Mouse (Mus musculus) limb, embryonic 14.5 days (tissue): Measurements from ENCODE around the gene Map3k12. TPM values are rescaled to one million over a fixed set of nuclear protein-coding genes. Genes with fewer than 3 reads are reported as not detected.

Experiments used
- ATAC-seq: fragments of 200-750 bp; cut with Nextera tagmentation; 2 replicates; pipeline ENCODE4 v1.8.0; 2017; ENCODE audit warnings: low read depth, moderate number of reproducible peaks, moderate TSS enrichment; ENCODE audit not compliant: low FRiP score
- DNase-seq: peaks from one replicate; pipeline ENCODE4 v3.0.0-alpha.2; 2015; ENCODE audit warnings: low spot score
- H3K27ac ChIP-seq: fragments of 300-500 bp; sonication (generic); replicated peaks from 2 replicates; pipeline ENCODE4 v1.5.1; 2014; ENCODE audit warnings: low read depth, mild to moderate bottlenecking, low read length, moderate library complexity, mixed read lengths
- H3K27me3 ChIP-seq: fragments of 300-500 bp; sonication (generic); 2 replicates; pipeline ENCODE4 v1.6.1; 2014; ENCODE audit warnings: low read length, mixed read lengths; ENCODE audit not compliant: control insufficient read depth, insufficient read depth
- H3K36me3 ChIP-seq: fragments of 300-500 bp; sonication (generic); 2 replicates; pipeline ENCODE4 v1.6.1; 2014; ENCODE audit warnings: mild to moderate bottlenecking, low read length, moderate library complexity, mixed read lengths; ENCODE audit not compliant: control insufficient read depth, insufficient read depth
- H3K4me1 ChIP-seq: fragments of 300-500 bp; sonication (generic); 2 replicates; pipeline ENCODE4 v1.6.1; 2014; ENCODE audit warnings: antibody characterized with exemption, low read length, mixed read lengths; ENCODE audit not compliant: control insufficient read depth, insufficient read depth
- H3K4me2 ChIP-seq: fragments of 300-500 bp; sonication (generic); replicated peaks from 2 replicates; pipeline ENCODE4 v1.6.1; 2014; ENCODE audit warnings: low read depth, mild to moderate bottlenecking, low read length, moderate library complexity; ENCODE audit not compliant: severe bottlenecking
- H3K4me3 ChIP-seq: fragments of 300-500 bp; sonication (generic); replicated peaks from 2 replicates; pipeline ENCODE4 v1.5.1; 2014; ENCODE audit warnings: low read length
- H3K9ac ChIP-seq: fragments of 300-500 bp; sonication (generic); 2 replicates; pipeline ENCODE4 v1.6.1; 2014; ENCODE audit warnings: mild to moderate bottlenecking, low read depth, low read length, moderate library complexity; ENCODE audit not compliant: severe bottlenecking
- H3K9me3 ChIP-seq: fragments of 300-500 bp; sonication (generic); 2 replicates; pipeline ENCODE4 v1.6.1; 2016; ENCODE audit warnings: low read length; ENCODE audit not compliant: control insufficient read depth
- POLR2A ChIP-seq: fragments of 200-500 bp; IDR thresholded peaks from 2 replicates; pipeline ENCODE4 v1.8.0; 2012; ENCODE audit warnings: inconsistent platforms, mild to moderate bottlenecking, moderate library complexity, borderline replicate concordance; ENCODE audit not compliant: insufficient read depth, insufficient read length; ENCODE audit errors: extremely low read depth
- WGBS: fragments of 180-500 bp; shearing (Covaris S2); extraction: QIAGEN DNeasy Blood & Tissue Kit; methylation state at CpG from one replicate; pipeline ENCODE4 v1.1.7; 2014; 5-methylcytosine and 5-hydroxymethylcytosine counted together
- polyA plus RNA-seq, 2 experiments: library from polyadenylated mRNA; depleted of rRNA in 1 of 2; stranded (reverse) in 1 of 2; unstranded in 1 of 2; fragments of >200 nt; fragmentation: Nextera tagmentation in 1 of 2; extraction: Ambion mirVana in 1 of 2; gene quantifications; 2 replicates each; pipeline versions ENCODE4 v1.2.1 to v1.2.3; 2012 to 2014

The Map3k12 gene
- polyA plus RNA-seq, 2 experiments, result 15.8 to 36.3 TPM

GRCm38 (mm10) chr15:102503447-102503846, 13.4 kb downstream of the Map3k12 start, which contains the start of gene Gm10337:
Gm10337 (plus strand) TSS chr15:102503722.
- DNase-seq, result no peak
- 94% methylated on average over 1 of the region's 1 CpGs for WGBS
- Histone ChIP-seq H3K9ac (no peak within 1 kb of the TSS), H3K9me3 (no peaks in the 10 kb centered on the region), H3K4me1 (no peaks in the 10 kb centered on the region), H3K27ac (no peak within 1 kb of the TSS), H3K4me2 (no peak within 1 kb of the TSS), H3K4me3 (no peak within 1 kb of the TSS), H3K36me3 (peaks cover 74% of the 10 kb centered on the region), H3K27me3 (no peaks in the 10 kb centered on the region)
- no peak for ATAC-seq
- TF ChIP-seq POLR2A, result no peak

DNA sequence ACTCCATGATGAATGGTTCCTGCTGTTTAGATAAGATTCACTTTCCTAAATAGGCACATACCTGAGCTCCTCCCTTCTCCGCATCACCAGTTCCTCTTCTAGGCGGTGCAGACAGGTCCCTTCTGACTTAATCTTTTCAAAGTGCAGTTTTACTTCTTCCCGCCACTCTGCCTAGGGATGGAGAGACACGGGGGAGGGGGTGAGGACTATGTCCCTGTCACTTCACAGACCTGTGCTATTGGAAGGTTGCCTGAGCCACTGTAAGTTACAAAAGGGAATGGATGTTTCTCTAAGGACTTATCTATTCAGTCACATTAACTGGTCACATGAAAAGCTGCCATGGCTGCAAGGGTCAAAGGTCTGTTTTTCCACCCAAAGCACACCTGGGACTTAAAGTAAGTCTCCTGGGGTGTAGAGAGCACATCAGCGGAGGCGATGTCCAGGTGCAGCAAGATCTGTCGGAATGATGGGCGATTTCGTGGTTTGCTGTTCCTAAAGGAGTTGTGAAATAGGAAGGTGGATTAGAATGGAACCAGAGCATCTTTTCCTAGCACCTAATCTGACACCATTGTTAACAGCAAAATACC, 14.5 kb downstream of the Map3k12 start:
- Histone ChIP-seq H3K4me1 (no peaks in the 10 kb centered on the region), H3K36me3 (peaks cover 83% of the 10 kb centered on the region), H3K4me3 (no peak overlapping the region), H3K9me3 (no peaks in the 10 kb centered on the region), H3K27me3 (no peaks in the 10 kb centered on the region), H3K4me2 (no peak overlapping the region), H3K9ac (no peak overlapping the region), H3K27ac (no peak overlapping the region)
- DNase-seq (no peak), ATAC-seq (no peak)
- no peak for TF ChIP-seq POLR2A
- 83% methylated on average over 9 of the region's 9 CpGs for WGBS

DNA sequence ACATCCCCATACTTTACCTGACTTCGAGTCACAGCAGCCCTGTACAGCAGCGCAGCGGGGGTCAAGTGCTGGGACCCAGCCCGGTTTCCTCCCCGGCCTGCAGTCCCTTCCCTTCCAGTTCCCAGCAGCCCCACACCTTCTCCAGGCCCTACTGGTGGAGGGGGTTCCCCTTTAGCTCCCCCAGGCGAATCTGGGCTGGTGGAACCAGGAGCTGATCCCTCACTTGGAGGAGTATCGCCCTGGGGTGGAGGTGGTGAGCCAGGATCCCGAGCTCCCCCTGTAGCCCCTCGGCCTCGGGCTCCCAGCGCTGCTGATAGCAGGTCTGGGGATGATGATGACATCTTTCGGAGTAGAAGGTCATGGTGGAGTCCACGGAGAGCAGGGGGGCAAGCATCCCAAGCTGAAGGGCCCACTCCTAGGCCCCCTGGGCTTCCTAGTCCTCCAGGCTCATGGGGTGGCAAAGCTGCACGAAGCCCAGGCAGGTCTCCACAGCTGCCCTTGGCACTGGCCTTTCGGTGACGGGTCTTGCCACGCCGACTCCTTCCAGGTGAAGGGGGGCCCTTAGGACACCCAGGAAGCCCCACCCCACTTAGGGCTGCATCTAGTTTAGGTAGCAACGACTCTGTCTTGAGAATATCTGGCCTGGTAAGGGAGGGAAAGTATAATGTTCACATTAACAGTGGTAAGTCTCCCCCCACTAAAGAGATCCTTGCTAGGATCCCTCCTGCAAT, 15.6 kb downstream of the Map3k12 start:
- TF ChIP-seq POLR2A, result no peak
- Histone ChIP-seq H3K27ac (no peak overlapping the region), H3K4me3 (no peak overlapping the region), H3K9me3 (no peaks in the 10 kb centered on the region), H3K4me1 (no peaks in the 10 kb centered on the region), H3K9ac (no peak overlapping the region), H3K27me3 (no peaks in the 10 kb centered on the region), H3K4me2 (no peak overlapping the region), H3K36me3 (peaks cover 88% of the 10 kb centered on the region)
- ATAC-seq (0 out of 2 replicates have a peak, but pooled peaks have one; percentile 8), DNase-seq (no peak)
- WGBS, result 87% methylated on average over 19 of the region's 19 CpGs

- Histone ChIP-seq H3K4me1 (no peaks in the 10 kb centered on the region), H3K27ac (no peak overlapping the region), H3K27me3 (no peaks in the 10 kb centered on the region), H3K36me3 (peaks cover 95% of the 10 kb centered on the region), H3K9ac (no peak overlapping the region), H3K4me3 (no peak overlapping the region), H3K9me3 (no peaks in the 10 kb centered on the region), H3K4me2 (no peak overlapping the region)
- 89% methylated on average over 5 of the region's 5 CpGs for WGBS
- DNase-seq, result no peak
- TF ChIP-seq POLR2A, result no peak
- no peak for ATAC-seq
These were observed 16.4 kb downstream of the Map3k12 start for GRCm38 (mm10) chr15:102500479-102500878.

- peaks cover 98% of the 10 kb centered on the region for H3K36me3 ChIP-seq
These were observed 17.0 kb downstream of the Map3k12 start for GRCm38 (mm10) chr15:102499851-102500250.

More at GRCm38 (mm10) chr15:102499851-102500250, 17.0 kb downstream of the Map3k12 start:
- Histone ChIP-seq H3K4me3 (no peak overlapping the region), H3K4me2 (no peak overlapping the region), H3K9me3 (no peaks in the 10 kb centered on the region), H3K4me1 (no peaks in the 10 kb centered on the region), H3K27me3 (no peaks in the 10 kb centered on the region), H3K9ac (no peak overlapping the region), H3K27ac (no peak overlapping the region)
- 92% methylated on average over 6 of the region's 6 CpGs for WGBS
- no peak for DNase-seq
- TF ChIP-seq POLR2A, result no peak
- ATAC-seq, result no peak
